Mouse (Mus musculus): ENCODE results near the gene Slc30a7. TPM values are rescaled to one million over a fixed set of nuclear protein-coding genes. Genes with fewer than 3 reads are reported as not detected.

The Slc30a7 gene
- total RNA-seq, 2 experiments from 2014 or later, result 31.9 to 42.0 TPM

GRCm38 (mm10) chr3:115946272-115946671 lies 60.9 kb downstream of the Slc30a7 start:
- no peak for DNase-seq

DNA sequence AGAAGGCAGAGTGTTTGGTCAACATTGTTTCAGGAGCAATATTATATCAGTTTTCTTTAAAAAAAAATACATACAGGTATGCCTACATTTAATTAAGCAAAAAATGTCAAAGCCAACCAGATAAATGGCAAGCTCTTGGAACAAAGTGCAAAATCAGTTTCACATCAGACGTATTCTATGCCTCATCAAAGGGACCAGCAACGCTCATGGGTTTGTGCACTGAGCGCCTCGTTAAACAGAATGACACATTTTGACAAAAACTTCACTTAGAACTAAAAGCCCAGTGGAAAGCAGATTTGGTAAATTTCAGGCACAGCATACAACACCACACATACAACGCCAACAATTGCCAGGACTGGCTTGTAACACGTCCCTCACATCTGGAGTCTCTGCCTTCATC lies 62.8 kb downstream of the Slc30a7 start:
- no peak for DNase-seq

- no peak for DNase-seq
Observed at GRCm38 (mm10) chr3:115941464-115941863, 65.7 kb downstream of the Slc30a7 start.

DNA sequence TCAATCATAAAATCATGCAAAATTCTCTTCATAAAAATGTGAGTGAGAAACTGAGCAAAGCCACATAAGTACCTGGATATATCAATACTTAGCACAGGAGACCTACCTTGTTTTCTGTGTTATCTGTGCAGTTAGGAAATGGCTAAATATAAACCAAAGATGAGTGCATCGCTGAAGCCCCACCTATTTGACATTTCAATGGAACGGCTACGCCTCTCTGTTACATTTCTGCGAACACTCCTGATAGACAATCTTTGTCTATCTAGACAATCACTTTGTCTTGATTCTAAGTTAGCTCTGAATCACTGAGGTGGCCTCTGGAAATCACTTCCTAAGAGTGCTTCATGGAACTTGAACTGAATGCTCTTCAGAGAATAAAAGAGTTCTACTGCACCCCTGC lies 66.7 kb downstream of the Slc30a7 start:
- DNase-seq, result no peak

DNA sequence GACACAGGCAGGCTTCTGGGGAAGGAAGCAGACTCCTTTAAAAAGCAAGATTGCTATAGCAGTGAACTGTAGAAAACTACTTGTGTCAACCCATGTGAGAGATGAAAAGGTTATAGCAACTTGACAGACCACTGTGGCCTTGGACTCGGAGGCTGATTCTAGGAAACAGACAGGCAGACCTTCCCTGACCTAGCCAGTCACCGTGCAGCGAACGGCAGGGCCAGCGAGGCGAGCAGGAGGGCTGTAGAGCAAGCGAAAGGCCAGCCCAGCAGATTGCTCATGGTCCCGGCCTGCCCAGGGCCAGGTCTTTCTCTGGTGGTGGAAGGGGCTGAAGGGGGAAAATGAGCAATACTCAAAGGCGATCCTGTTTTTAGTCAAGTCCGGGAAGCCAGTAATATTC lies 69.4 kb downstream of the Slc30a7 start:
- peak; percentile 63 to 82 for DNase-seq

- DNase-seq, result peak; percentile 53 to 57
Observed at GRCm38 (mm10) chr3:115936734-115937599, 70.2 kb downstream of the Slc30a7 start.

- DNase-seq, result no peak
Observed at GRCm38 (mm10) chr3:115933293-115934186, 73.7 kb downstream of the Slc30a7 start.

DNA sequence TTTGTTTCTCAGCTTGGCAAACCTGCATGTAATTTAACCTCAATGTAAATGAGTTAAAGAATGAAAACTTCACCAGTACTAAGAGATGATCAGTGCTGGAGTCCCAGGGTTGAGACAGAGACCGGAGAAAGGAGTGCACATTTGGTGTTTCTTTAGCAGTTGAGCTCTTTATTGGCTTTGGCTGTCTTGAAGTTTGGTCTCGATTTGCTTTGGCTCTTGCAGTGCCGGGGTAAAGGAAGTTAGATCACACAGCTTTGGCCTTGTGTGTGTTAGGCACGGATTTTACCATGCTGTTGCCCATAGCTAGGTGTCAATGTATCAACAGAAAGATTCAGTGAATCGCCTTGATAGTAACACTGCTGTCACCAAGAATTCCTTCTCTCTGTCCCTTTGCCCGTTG lies 75.5 kb downstream of the Slc30a7 start:
- no peak for DNase-seq

- no peak for DNase-seq
Observed at GRCm38 (mm10) chr3:115926531-115926930, 80.7 kb downstream of the Slc30a7 start.

- DNase-seq, result peak in 1 of 2 experiments; percentile 7
Observed at GRCm38 (mm10) chr3:115924401-115925190, 82.6 kb downstream of the Slc30a7 start.

- DNase-seq, result peak in 1 of 2 experiments; percentile 7
Observed at GRCm38 (mm10) chr3:115907406-115907805, 99.8 kb downstream of the Slc30a7 start.

DNA sequence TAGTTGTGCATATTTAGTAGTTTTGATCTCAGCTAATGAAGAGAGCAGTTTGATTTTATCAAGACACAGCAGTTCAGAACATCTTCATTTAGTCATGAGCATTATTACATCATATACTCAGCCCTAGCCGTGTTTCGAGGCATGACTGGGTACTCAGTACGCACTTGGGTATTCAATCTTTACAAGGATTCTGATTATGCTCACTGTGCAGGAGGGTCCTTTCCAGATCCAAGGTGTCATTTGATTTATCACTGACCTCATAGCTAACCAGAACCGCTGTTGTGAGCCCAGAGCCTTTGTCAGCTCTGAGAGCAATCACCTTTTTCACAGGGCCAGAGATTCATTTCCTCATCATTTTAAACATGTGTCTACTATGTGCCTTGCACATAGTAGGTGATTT lies 101.6 kb downstream of the Slc30a7 start:
- no peak for DNase-seq

DNA sequence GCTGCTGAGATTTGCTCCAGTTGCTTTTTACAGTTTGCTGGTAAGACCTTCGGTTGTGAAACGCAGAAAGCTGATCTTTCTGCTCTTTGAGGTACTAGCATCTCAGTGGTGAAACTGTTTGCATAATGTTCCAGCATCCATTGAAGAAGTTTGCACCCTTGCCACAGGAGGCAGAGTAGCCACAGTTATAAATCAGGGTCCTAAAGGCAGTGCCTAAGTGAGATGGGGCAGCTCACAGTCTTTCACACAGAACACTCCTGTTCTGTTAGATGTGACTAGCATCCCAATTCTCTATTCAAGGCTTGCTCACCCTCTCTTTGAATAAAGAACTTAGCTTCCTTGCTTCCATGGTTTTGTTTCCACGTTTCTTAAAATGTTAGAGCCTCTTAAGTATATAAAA lies 102.1 kb downstream of the Slc30a7 start:
- DNase-seq, result no peak

GRCm38 (mm10) chr3:115902301-115902956 lies 104.8 kb downstream of the Slc30a7 start:
- no peak for DNase-seq

GRCm38 (mm10) chr3:115898354-115898948 lies 108.8 kb downstream of the Slc30a7 start:
- DNase-seq, result no peak

DNA sequence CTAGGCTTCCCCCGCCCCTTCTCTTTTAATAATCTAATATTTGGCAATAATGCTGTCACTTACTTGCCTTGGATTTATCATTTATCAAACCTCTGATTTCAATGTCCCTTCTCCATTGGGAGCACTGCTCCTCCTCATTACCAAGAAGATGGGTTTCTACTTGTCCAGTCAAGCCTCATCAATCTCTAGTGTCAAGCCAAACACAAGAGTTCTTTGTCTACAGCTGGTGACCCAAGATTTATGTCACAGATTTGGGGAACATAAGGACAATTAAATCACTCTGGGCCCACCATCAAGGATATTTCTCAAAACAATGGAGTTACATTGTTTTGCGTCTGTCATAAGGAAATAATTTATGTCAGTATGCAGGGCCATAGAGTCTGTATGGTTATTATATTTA lies 114.0 kb downstream of the Slc30a7 start:
- DNase-seq, result no peak

DNA sequence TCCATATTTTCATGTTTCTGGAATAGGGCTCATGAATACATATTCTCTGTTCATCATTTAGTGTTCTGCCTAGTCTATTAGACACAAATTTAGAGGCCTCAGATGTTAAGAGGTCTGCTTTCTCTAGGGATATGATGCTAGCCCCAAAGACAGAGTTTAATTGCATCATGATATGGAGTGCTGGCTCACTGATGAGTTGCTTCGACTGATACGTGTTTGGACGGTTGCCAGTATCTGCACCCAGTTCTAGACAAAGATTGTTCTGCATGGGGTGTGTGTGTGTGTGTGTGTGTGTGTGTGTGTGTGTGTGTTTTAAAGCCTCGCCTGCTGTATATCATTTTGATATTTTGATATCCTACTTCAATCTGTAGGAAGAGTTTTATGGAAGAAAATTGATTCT lies 114.9 kb downstream of the Slc30a7 start:
- no peak for DNase-seq

Measured in adrenal gland, postnatal 36 days (tissue).